Mouse (Mus musculus) testis, adult 10 weeks (tissue): Measurements from ENCODE around the gene Gm49394. TPM values are rescaled to one million over a fixed set of nuclear protein-coding genes. Genes with fewer than 3 reads are reported as not detected.

Experiments used
- polyA plus RNA-seq: library from polyadenylated mRNA; stranded (reverse); fragments of 350-450 nt; fragmentation: Illumina TruSeq; extraction: RNeasy Lipid Tissue Mini Kit (QIAGEN cat#74804); gene quantifications from one replicate; pipeline ENCODE4 v1.2.3, GENCODE M21; 2014; ENCODE audit warnings: low read depth, low replicate concordance

Gene Gm49394
- polyA plus RNA-seq = not detected

GRCm38 (mm10) chr7:142669751-142670625 lies at the start of gene Gm49394:
TSS of gene Gm49394 (minus strand) at chr7:142669942.

GRCm38 (mm10) chr7:142666659-142667058 lies 3.1 kb downstream of the Gm49394 start, which contains the start of gene Igf2:
TSS of gene Igf2 (minus strand) at chr7:142666816.

Other genes starting within 250 kb of the Gm49394 start
- not detected for gene Syt8, start 235.1 kb downstream of the Gm49394 start, polyA plus RNA-seq
- gene Tnni2, start 228.1 kb downstream of the Gm49394 start, polyA plus RNA-seq = not detected
- gene Lsp1, start 209.1 kb downstream of the Gm49394 start, polyA plus RNA-seq = 0.60 TPM
- not detected for gene Tnnt3, start 171.1 kb downstream of the Gm49394 start, polyA plus RNA-seq
- gene Mrpl23, start 137.3 kb downstream of the Gm49394 start, polyA plus RNA-seq = 0.53 TPM
- 7.4 TPM for gene Igf2, start 3.1 kb downstream of the Gm49394 start, polyA plus RNA-seq
- gene Ins2, start 73.4 kb upstream of the Gm49394 start, polyA plus RNA-seq = not detected